Mouse (Mus musculus) lung, adult 2 months (tissue): ENCODE measurements around the gene Gpr176. TPM values are rescaled to one million over a fixed set of nuclear protein-coding genes. Genes with fewer than 3 reads are reported as not detected.

Experiments used
- DNase-seq: peaks from one replicate; pipeline ENCODE4 v3.0.0; 2022
- H3K4me1 ChIP-seq: fragments of 200-500 bp; 2 replicates; pipeline ENCODE4 v1.6.1; 2011; ENCODE audit warnings: low read length; ENCODE audit not compliant: control insufficient read depth, insufficient read depth
- H3K4me3 ChIP-seq: fragments of 200-500 bp; replicated peaks from 2 replicates; pipeline ENCODE3; 2011; ENCODE audit warnings: low read depth, mild to moderate bottlenecking, control low read depth, low read length; ENCODE audit errors: extremely low read depth
- CTCF ChIP-seq: fragments of 200-500 bp; IDR thresholded peaks from 2 replicates; pipeline ENCODE4 v1.5.1; 2011; ENCODE audit warnings: mild to moderate bottlenecking, low read length, control low read depth; ENCODE audit not compliant: insufficient read depth
- POLR2A ChIP-seq: fragments of 200-500 bp; IDR thresholded peaks from 2 replicates; pipeline ENCODE4 v1.6.1; 2011; ENCODE audit warnings: low read depth, mild to moderate bottlenecking, control low read depth, low read length, borderline replicate concordance; ENCODE audit errors: extremely low read depth
- WGBS: fragments of 180-500 bp; shearing (Covaris S2); methylation state at CpG from one replicate; pipeline ENCODE4 v1.1.7; 2018; 5-methylcytosine and 5-hydroxymethylcytosine counted together
- polyA plus RNA-seq: library from polyadenylated mRNA; depleted of rRNA; stranded (reverse); fragments of >200 nt; gene quantifications from 2 replicates; pipeline ENCODE4 v1.2.3, GENCODE M21; 2012; rRNA removed

The Gpr176 gene
- 0.26 and 0.31 TPM in 2 replicates for polyA plus RNA-seq

- Histone ChIP-seq H3K4me3 (peak within 1 kb of the TSS; percentile 43), H3K4me1 (peaks cover 4% of the 10 kb centered on the region)
- no peak for TF ChIP-seq POLR2A
- WGBS = 1% methylated on average over 55 of the region's 59 CpGs
- DNase-seq = peak; percentile 26
Observed at GRCm38 (mm10) chr2:118372901-118373571, at the start of gene Gpr176. TSS of gene Gpr176 (minus strand) at chr2:118373419.

GRCm38 (mm10) chr2:118422385-118422784 is 49.2 kb upstream of the Gpr176 start:
- no peak for TF ChIP-seq POLR2A
- WGBS = 38% methylated on average over 8 of the region's 8 CpGs
- DNase-seq = peak; percentile 33

GRCm38 (mm10) chr2:118421951-118422350 is 48.7 kb upstream of the Gpr176 start:
- peak; percentile 50 for DNase-seq
- 65% methylated on average over 15 of the region's 15 CpGs for WGBS
- H3K4me3 ChIP-seq = no peak overlapping the region
- 0 out of 2 replicates have a peak, but pooled peaks cover 3% of the 10 kb centered on the region for H3K4me1 ChIP-seq
- no peak for TF ChIP-seq POLR2A
- no peak for TF ChIP-seq CTCF

More at GRCm38 (mm10) chr2:118422385-118422784, 49.2 kb upstream of the Gpr176 start:
- no peak overlapping the region for H3K4me3 ChIP-seq
- 0 out of 2 replicates have a peak, but pooled peaks cover 3% of the 10 kb centered on the region for H3K4me1 ChIP-seq

- 89% methylated on average over 4 of the region's 4 CpGs for WGBS
- Histone ChIP-seq H3K4me3 (no peak overlapping the region), H3K4me1 (0 out of 2 replicates have a peak, but pooled peaks cover 3% of the 10 kb centered on the region)
- TF ChIP-seq POLR2A = no peak
- TF ChIP-seq CTCF = no peak
- DNase-seq = no peak
Observed at GRCm38 (mm10) chr2:118418076-118418475, 44.9 kb upstream of the Gpr176 start.

GRCm38 (mm10) chr2:118415601-118416355 is 42.6 kb upstream of the Gpr176 start:
- WGBS = 87% methylated on average over 6 of the region's 6 CpGs
- no peak for DNase-seq
- Histone ChIP-seq H3K4me3 (no peak overlapping the region), H3K4me1 (no peaks in the 10 kb centered on the region)
- TF ChIP-seq CTCF = no peak
- TF ChIP-seq POLR2A = no peak

- H3K4me1 ChIP-seq = no peaks in the 10 kb centered on the region
- WGBS = 98% methylated on average over 11 of the region's 11 CpGs
- DNase-seq = no peak
- no peak for TF ChIP-seq CTCF
- TF ChIP-seq POLR2A = no peak
- H3K4me3 ChIP-seq = no peak overlapping the region
Observed at GRCm38 (mm10) chr2:118412821-118413220, 39.6 kb upstream of the Gpr176 start.

- DNase-seq = no peak
- 62% methylated on average over 4 of the region's 4 CpGs for WGBS
- no peak for TF ChIP-seq POLR2A
- no peak for TF ChIP-seq CTCF
- Histone ChIP-seq H3K4me3 (no peak overlapping the region), H3K4me1 (no peaks in the 10 kb centered on the region)
Observed at GRCm38 (mm10) chr2:118408336-118408895, 35.2 kb upstream of the Gpr176 start.

GRCm38 (mm10) chr2:118406811-118407210 is 33.6 kb upstream of the Gpr176 start:
- TF ChIP-seq POLR2A = no peak
- TF ChIP-seq CTCF = no peak
- Histone ChIP-seq H3K4me1 (no peaks in the 10 kb centered on the region), H3K4me3 (no peak overlapping the region)
- WGBS = 70% methylated on average over 2 of the region's 2 CpGs
- no peak for DNase-seq

GRCm38 (mm10) chr2:118405568-118405967 is 32.3 kb upstream of the Gpr176 start:
- H3K4me1 ChIP-seq = no peaks in the 10 kb centered on the region
- no peak for DNase-seq
- 91% methylated on average over 4 of the region's 4 CpGs for WGBS

More at GRCm38 (mm10) chr2:118405568-118405967, 32.3 kb upstream of the Gpr176 start:
- H3K4me3 ChIP-seq = no peak overlapping the region
- no peak for TF ChIP-seq CTCF
- no peak for TF ChIP-seq POLR2A
